Mouse (Mus musculus) small intestine, adult 2 months (tissue): ENCODE measurements around the gene Hnrnpab. TPM values are rescaled to one million over a fixed set of nuclear protein-coding genes. Genes with fewer than 3 reads are reported as not detected.
A peak's percentile ranks its signal among the peaks of the same experiment; 100 is the strongest.

ENCODE experiments used
- H3K27ac ChIP-seq: fragments of 200-500 bp; 2 replicates; pipeline ENCODE4 v1.5.1; 2012; ENCODE audit warnings: low read depth, low read length, control low read depth, inconsistent platforms; ENCODE audit not compliant: insufficient read depth
- H3K27me3 ChIP-seq: fragments of 200-500 bp; 2 replicates; pipeline ENCODE4 v1.6.1; 2012; ENCODE audit warnings: mild to moderate bottlenecking, moderate library complexity, low read length, inconsistent platforms; ENCODE audit not compliant: control insufficient read depth, insufficient read depth
- H3K36me3 ChIP-seq: fragments of 200-500 bp; 2 replicates; pipeline ENCODE4 v1.6.1; 2012; ENCODE audit warnings: mild to moderate bottlenecking, low read length, control low read depth, inconsistent platforms; ENCODE audit not compliant: control insufficient read depth, insufficient read depth
- H3K4me1 ChIP-seq: fragments of 200-500 bp; 2 replicates; pipeline ENCODE4 v1.6.1; 2012; ENCODE audit warnings: low read length, inconsistent platforms, mixed read lengths; ENCODE audit not compliant: control insufficient read depth, insufficient read depth, insufficient read length
- H3K4me3 ChIP-seq: fragments of 200-500 bp; 2 replicates; pipeline ENCODE4 v1.5.1; 2012; ENCODE audit warnings: low read depth, mild to moderate bottlenecking, control low read depth, inconsistent platforms, low read length, moderate library complexity
- CTCF ChIP-seq: fragments of 200-500 bp; IDR thresholded peaks from 2 replicates; pipeline ENCODE4 v1.5.1; 2012; ENCODE audit warnings: low read depth, mild to moderate bottlenecking, control low read depth, inconsistent platforms, low read length, moderate library complexity, mixed read lengths; ENCODE audit not compliant: insufficient replicate concordance, insufficient read length; ENCODE audit errors: extremely low read depth
- POLR2A ChIP-seq: fragments of 200-500 bp; IDR thresholded peaks from 2 replicates; pipeline ENCODE4 v1.6.1; 2012; ENCODE audit warnings: low read depth, mild to moderate bottlenecking, control low read depth, inconsistent platforms, low read length, moderate library complexity
- WGBS: fragments of 180-500 bp; shearing (Covaris S2); methylation state at CpG from one replicate; pipeline ENCODE4 v1.1.7; 2018; 5-methylcytosine and 5-hydroxymethylcytosine counted together
- polyA plus RNA-seq: library from polyadenylated mRNA; depleted of rRNA; stranded (reverse); fragments of >200 nt; gene quantifications from 2 replicates; pipeline ENCODE4 v1.2.3, GENCODE M21; 2012; rRNA removed

The Hnrnpab gene
- 276 and 428 TPM in 2 replicates for polyA plus RNA-seq

DNA sequence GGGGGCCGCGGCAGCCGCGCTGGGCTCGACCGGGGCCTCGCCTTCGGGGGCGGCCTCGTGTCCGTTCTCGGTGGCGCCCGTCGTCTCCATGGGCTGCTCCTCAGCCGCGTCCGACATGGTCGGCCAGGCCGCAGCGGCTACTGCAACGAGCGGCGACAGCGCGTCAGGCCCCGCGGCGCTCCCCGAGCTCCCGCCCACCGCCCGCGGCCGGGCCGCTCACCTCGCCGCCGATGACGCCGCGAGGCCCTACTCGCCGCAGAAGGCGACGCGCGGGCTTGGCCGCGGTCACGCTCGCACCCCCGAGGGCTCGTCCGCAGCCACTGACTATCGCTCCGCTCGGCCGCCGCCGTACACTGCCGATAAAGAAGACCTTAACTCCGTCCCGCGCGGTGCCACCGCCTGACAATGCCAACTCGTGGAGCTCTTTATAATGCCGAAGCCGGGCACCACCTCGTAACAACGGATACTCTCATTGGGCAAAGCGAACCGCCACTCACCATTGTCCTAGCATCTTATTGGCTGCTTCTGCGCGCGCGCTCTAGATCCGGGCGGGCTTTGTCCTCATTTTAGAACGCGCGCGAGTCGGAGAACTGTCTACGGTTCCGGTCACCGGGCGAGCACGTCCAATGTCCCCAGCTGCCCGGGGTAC is at the start of gene Hnrnpab:
Hnrnpab (minus strand) TSS at position 401 of the 649 bp plus-strand sequence.
- H3K27ac ChIP-seq, result peak within 1 kb of the TSS; percentile 79
- peaks cover 3% of the 10 kb centered on the region for H3K4me1 ChIP-seq
- TF ChIP-seq POLR2A, result peak; percentile 99
- no peak for TF ChIP-seq CTCF
- peak within 1 kb of the TSS; percentile 88 for H3K4me3 ChIP-seq
- under 1% methylated on average over 91 of the region's 91 CpGs for WGBS
- H3K27me3 ChIP-seq, result no peaks in the 10 kb centered on the region
- peaks cover 33% of the 10 kb centered on the region for H3K36me3 ChIP-seq

DNA sequence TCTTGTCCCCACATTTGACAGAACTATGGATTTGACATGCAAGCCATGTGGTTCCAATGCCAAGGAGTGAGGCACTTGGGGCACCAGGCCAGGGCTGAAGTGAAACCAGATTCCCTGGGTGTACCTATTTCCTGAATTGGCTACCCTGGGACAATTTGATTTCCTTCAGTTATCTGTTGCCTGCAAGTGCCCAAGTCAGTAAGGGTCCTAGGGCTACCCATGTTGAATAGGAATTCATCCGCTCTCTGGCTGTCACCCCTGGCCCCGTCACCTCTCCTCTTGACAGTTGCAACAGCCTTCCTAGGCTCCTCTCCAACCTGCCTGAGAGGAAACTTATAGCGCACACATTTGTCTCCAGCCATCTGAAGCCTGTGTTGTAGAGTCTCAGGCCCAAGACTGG is 48.2 kb upstream of the Hnrnpab start:
- Histone ChIP-seq H3K27ac (no peak overlapping the region), H3K36me3 (no peaks in the 10 kb centered on the region), H3K27me3 (no peaks in the 10 kb centered on the region), H3K4me1 (peaks cover 14% of the 10 kb centered on the region), H3K4me3 (no peak overlapping the region)
- WGBS, result 97% methylated on average over 3 of the region's 3 CpGs
- no peak for TF ChIP-seq POLR2A
- TF ChIP-seq CTCF, result no peak

DNA sequence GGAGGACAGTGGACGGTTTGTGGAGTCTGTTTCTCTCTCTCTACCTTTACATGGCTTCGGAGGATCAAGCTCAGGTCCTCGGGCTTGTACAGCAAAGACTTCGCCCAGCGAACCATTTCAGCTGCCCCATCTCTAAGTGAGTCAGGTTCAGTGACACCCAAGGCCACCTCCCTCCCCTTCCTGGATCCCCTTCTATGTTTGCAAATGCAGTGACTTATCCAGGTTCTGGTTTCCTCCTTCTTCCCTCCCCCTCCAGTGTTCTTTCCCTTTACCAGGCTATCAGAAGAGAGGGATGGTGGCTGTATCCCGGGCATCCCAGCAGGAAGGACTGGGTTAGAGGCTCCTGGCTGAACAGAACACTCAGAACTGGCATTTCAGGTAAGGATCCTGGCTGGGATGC is 47.1 kb upstream of the Hnrnpab start:
- Histone ChIP-seq H3K27me3 (no peaks in the 10 kb centered on the region), H3K27ac (no peak overlapping the region), H3K4me1 (peaks cover 10% of the 10 kb centered on the region), H3K4me3 (no peak overlapping the region), H3K36me3 (no peaks in the 10 kb centered on the region)
- TF ChIP-seq POLR2A (no peak), CTCF (no peak)
- 78% methylated on average over 6 of the region's 6 CpGs for WGBS

DNA sequence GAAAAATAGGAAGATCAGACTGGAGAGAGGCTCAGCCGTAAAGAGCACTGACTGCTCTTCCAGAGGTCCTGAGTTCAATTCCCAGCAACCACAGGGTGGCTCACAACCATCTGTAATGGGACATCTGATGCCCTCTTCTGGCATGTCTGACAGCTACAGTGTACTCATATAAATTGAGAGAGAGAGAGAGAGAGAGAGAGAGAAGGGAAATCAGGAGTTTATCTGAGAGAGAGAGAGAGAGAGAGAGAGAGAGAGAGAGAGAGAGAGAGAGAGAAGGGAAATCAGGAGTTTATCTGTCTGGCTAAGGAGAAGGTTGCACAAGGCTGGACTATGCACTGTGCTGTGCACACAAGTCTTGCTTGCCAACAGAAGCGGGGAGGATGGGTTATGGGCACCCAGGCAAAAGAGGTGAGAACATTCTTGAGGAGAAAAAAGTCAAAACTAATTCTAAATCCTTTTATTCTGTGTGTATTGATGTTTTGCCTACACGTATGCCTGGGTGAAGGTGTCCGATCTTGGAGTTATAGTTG is 46.3 kb upstream of the Hnrnpab start:
- no peak for TF ChIP-seq POLR2A
- TF ChIP-seq CTCF, result no peak
- Histone ChIP-seq H3K27me3 (no peaks in the 10 kb centered on the region), H3K4me3 (no peak overlapping the region), H3K4me1 (peaks cover 5% of the 10 kb centered on the region), H3K27ac (no peak overlapping the region), H3K36me3 (no peaks in the 10 kb centered on the region)
- WGBS, result 82% methylated on average over 4 of the region's 4 CpGs

DNA sequence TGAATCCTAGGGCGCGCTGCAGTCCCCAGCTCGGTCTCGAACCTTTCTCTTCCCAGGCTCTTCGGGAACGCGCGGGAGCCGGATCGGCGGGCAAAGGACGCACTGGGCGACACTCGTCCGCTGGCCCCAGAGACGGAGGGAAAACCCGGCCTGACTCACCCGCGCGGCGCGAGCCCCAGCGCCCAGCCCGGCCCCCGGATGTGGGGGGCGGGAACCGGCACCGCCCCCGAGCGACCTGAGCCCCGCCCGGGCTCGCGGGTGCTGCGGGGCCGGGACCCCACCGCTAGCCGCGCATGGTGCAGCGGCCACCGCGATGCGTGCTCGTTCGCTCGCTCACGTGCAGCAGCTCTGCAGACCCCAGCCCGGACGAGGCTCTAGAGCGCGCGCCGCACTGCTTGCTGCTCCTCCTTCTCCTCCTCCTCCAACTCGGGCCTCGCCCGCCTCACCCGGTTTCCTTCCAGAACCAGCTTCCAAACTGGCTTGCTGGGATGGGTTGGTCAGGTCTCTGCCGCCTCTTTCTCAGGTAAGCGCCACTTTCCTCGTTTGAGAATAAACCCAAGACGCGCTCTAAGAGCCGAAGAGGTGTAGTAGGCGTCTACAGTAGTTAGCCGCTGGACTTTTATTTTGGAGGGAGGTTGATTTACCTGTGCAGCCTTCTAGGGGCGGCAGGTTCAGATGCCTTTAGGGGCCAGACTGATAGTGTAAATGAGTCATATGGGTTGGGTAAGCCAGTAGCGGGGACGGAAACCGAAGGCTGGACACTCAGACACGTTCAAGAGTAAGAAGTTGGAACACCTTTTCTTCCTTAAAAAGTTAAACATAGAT is 44.3 kb upstream of the Hnrnpab start, which contains the start of the genes N4bp3 and D930048N14Rik:
N4bp3 (minus strand) TSS at position 152 of the 825 bp plus-strand sequence.
D930048N14Rik (plus strand) TSS at position 264 of the 825 bp plus-strand sequence.
- no peak; the same call in 1 of the 2 replicates for TF ChIP-seq POLR2A
- 2% methylated on average over 70 of the region's 70 CpGs for WGBS

DNA sequence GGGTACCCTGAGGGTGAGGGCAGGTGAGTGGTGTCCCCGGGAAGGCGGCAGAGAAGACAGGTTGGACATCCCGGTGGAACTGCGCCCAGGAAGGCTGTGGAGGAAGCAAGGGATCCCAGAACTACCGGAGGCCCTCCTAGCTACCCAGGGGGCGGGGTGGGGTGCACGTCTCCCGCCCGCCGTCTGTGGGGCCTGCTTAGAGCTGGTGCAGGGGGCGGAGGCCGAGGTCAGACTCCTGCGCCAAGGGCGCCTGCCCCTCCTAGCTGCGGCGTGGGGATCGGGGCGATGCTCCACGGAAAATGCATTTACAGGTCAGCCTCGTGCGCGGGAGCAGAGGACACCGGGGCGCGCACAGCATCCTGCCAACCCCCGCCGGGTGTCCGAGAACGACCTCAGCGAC is 43.6 kb upstream of the Hnrnpab start:
- TF ChIP-seq POLR2A (no peak), CTCF (no peak)
- Histone ChIP-seq H3K4me3 (peak overlapping the region; percentile 93), H3K27me3 (no peaks in the 10 kb centered on the region), H3K27ac (peak overlapping the region; percentile 53; the same call in 1 of the 2 replicates), H3K36me3 (peaks cover under 1% of the 10 kb centered on the region; the same call in 1 of the 2 replicates), H3K4me1 (peaks cover 13% of the 10 kb centered on the region)
- WGBS, result under 1% methylated on average over 29 of the region's 30 CpGs

More for the DNA sequence above, 44.3 kb upstream of the Hnrnpab start, which contains the start of the genes N4bp3 and D930048N14Rik:
- Histone ChIP-seq H3K4me3 (peak within 1 kb of the TSS; percentile 93), H3K4me1 (peaks cover 13% of the 10 kb centered on the region), H3K36me3 (no peaks in the 10 kb centered on the region), H3K27me3 (no peaks in the 10 kb centered on the region), H3K27ac (peak within 1 kb of the TSS; percentile 53)

DNA sequence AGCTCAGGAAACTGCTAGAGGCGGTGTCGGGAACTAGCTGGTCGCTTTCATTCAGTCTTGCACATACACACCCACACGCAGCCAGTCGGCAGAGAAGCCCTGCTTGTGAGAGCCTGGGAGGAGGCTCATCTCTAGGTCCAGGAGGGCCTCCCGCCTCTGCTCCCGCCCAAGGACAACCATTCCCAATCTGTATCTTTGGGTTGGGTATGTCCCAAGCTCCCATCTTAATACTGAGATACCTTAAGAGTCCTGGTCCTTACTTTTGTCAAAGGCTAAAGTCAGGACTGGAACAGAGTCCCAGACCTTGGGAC is 43.2 kb upstream of the Hnrnpab start:
- Histone ChIP-seq H3K36me3 (peaks cover 2% of the 10 kb centered on the region; the same call in 1 of the 2 replicates), H3K4me3 (peak overlapping the region; percentile 93), H3K27ac (0 out of 2 replicates have a peak overlapping the region, but pooled peaks have one; percentile 53), H3K27me3 (no peaks in the 10 kb centered on the region), H3K4me1 (peaks cover 13% of the 10 kb centered on the region)
- WGBS, result 9% methylated on average over 7 of the region's 7 CpGs
- TF ChIP-seq POLR2A, result no peak
- TF ChIP-seq CTCF, result no peak
